Mouse (Mus musculus) gastrocnemius, postnatal 10 days (tissue): ENCODE measurements around the gene Pnmal2. TPM values are rescaled to one million over a fixed set of nuclear protein-coding genes. Genes with fewer than 3 reads are reported as not detected.

Experiments
- DNase-seq: peaks from one replicate; pipeline ENCODE4 v3.0.0; 2021; ENCODE audit warnings: mixed read lengths
- total RNA-seq, 2 experiments: library from RNA; stranded (reverse); gene quantifications; 2 replicates each; pipeline ENCODE4 v1.2.3; 2021

The Pnmal2 gene
- total RNA-seq, 2 experiments from 2014 or later, result 20.6 to 24.5 TPM

- DNase-seq, result no peak
Observed at GRCm38 (mm10) chr7:16978593-16978992, 34.1 kb downstream of the Pnmal2 start.

GRCm38 (mm10) chr7:16980348-16980747 is 35.9 kb downstream of the Pnmal2 start:
- DNase-seq, result peak; percentile 53

- peak; percentile 29 for DNase-seq
Observed at GRCm38 (mm10) chr7:16982859-16983568, 38.5 kb downstream of the Pnmal2 start, which contains the start of gene Gm42372. Gene Gm42372, plus strand, starts transcription at chr7:16983086.

- no peak for DNase-seq
Observed at GRCm38 (mm10) chr7:16987541-16988149, 43.2 kb downstream of the Pnmal2 start.

- DNase-seq, result peak; percentile 64
Observed at GRCm38 (mm10) chr7:16988405-16988804, 43.9 kb downstream of the Pnmal2 start.

GRCm38 (mm10) chr7:16990006-16990744 is 45.7 kb downstream of the Pnmal2 start:
- no peak for DNase-seq

- DNase-seq, result no peak
Observed at GRCm38 (mm10) chr7:16991681-16992450, 47.4 kb downstream of the Pnmal2 start.

GRCm38 (mm10) chr7:16992451-16992807 is 47.9 kb downstream of the Pnmal2 start, which contains the start of gene Ccdc8:
Gene Ccdc8, plus strand, starts transcription at chr7:16992708.
- DNase-seq, result no peak

- DNase-seq, result peak; percentile 78
Observed at GRCm38 (mm10) chr7:16993651-16994399, 49.3 kb downstream of the Pnmal2 start.

- DNase-seq, result no peak
Observed at GRCm38 (mm10) chr7:16994400-16994799, 49.9 kb downstream of the Pnmal2 start.

- DNase-seq, result no peak
Observed at GRCm38 (mm10) chr7:16995345-16995744, 50.9 kb downstream of the Pnmal2 start.

Other genes with a start within 250 kb of the Pnmal2 start
- not detected for gene Ceacam9, start 222.8 kb upstream of the Pnmal2 start, total RNA-seq
- 10 to 100 TPM; 65.4 to 71.9 TPM for gene Ap2s1, start 206.3 kb upstream of the Pnmal2 start, total RNA-seq
- 10 to 100 TPM; 32.5 to 34.9 TPM for gene Slc1a5, start 163.3 kb upstream of the Pnmal2 start, total RNA-seq
- gene Strn4, start 128.8 kb upstream of the Pnmal2 start, total RNA-seq, result 10 to 100 TPM; 42.3 to 46.1 TPM
- gene Fkrp, start 128.0 kb upstream of the Pnmal2 start, total RNA-seq, result 10 to 100 TPM; 23.2 to 23.3 TPM
- gene Prkd2, start 101.8 kb upstream of the Pnmal2 start, total RNA-seq, result 10 to 100 TPM in 1 of 2 experiments, 1 to 10 TPM in 1; 9.8 to 14.0 TPM
- 10 to 100 TPM in 1 of 2 experiments, 1 to 10 TPM in 1; 9.5 to 10.9 TPM for gene Dact3, start 69.4 kb upstream of the Pnmal2 start, total RNA-seq
- 1 to 10 TPM; 1.3 to 2.7 TPM for gene Gng8, start 52.9 kb upstream of the Pnmal2 start, total RNA-seq
- gene Ptgir, start 38.2 kb upstream of the Pnmal2 start, total RNA-seq, result 1 to 10 TPM; 1.8 to 2.9 TPM
- gene Calm3, start 20.6 kb upstream of the Pnmal2 start, total RNA-seq, result 100 to 1,000 TPM; 255 to 271 TPM
- gene Pnmal1, start 15.0 kb downstream of the Pnmal2 start, total RNA-seq, result under 1 TPM; 0.16 to 0.21 TPM
- under 1 TPM in 1 of 2 experiments, not detected in 1; 0.16 TPM for gene Gm42372, start 38.4 kb downstream of the Pnmal2 start, total RNA-seq
- gene Ccdc8, start 48.0 kb downstream of the Pnmal2 start, total RNA-seq, result 10 to 100 TPM; 10.7 to 13.3 TPM
- 10 to 100 TPM; 54.1 to 69.8 TPM for gene Ppp5c, start 83.2 kb downstream of the Pnmal2 start, total RNA-seq
- gene Hif3a, start 117.7 kb downstream of the Pnmal2 start, total RNA-seq, result 1 to 10 TPM; 1.9 to 3.1 TPM
- under 1 TPM; 0.05 to 0.14 TPM for gene Psg16, start 129.4 kb downstream of the Pnmal2 start, total RNA-seq
- gene Ceacam3, start 205.6 kb downstream of the Pnmal2 start, total RNA-seq, result not detected